Mouse (Mus musculus) spleen, adult 2 months (tissue): Measurements from ENCODE around the gene Dnajc30.

ENCODE experiments used
- CTCF ChIP-seq: fragments of 200-500 bp; IDR thresholded peaks from 2 replicates; pipeline ENCODE4 v1.5.1; 2011; ENCODE audit warnings: mild to moderate bottlenecking, inconsistent platforms; ENCODE audit not compliant: insufficient read depth, insufficient read length, insufficient replicate concordance; ENCODE audit errors: extremely low read depth
- POLR2A ChIP-seq: fragments of 200-500 bp; IDR thresholded peaks from 2 replicates; pipeline ENCODE4 v1.6.1; 2011; ENCODE audit warnings: low read depth, low read length, inconsistent platforms

- no peak for TF ChIP-seq CTCF
- TF ChIP-seq POLR2A, result no peak
These were observed 46.0 kb downstream of the Dnajc30 start for GRCm38 (mm10) chr5:135109976-135110375.
